Mouse (Mus musculus): ENCODE measurements around the gene Tmod4.

The Tmod4 gene

DNA sequence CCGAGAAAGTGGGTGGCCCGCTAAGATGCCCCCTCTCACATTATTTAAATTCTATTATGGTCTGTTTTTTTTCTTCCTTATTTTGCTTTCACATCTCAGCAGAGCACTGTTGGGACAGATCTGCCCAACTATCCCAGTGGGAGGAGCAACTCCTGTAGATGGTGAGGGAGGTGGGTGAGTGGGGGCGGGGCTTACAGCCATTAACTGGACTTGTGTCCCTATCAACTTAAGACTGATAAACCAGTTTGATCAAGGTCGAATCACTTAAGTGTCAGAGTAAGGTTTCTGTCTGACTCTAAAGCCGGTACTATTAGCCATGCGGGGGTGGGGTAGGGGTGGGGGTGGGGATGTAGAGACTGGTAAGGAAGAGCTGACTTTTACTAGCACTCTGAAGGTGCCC lies 10.7 kb downstream of the Tmod4 start:
- in situ Hi-C loops (cut with MboI; ENCODE audit: low pct_unique_long_range_greater_than_20kb in 1 of 2, low sequenced_read_pairs in 2 of 2, unreplicated experiment in 1 of 2), result no loop called here

- in situ Hi-C loops (cut with MboI; ENCODE audit: low pct_unique_long_range_greater_than_20kb in 1 of 2, low sequenced_read_pairs in 2 of 2, unreplicated experiment in 1 of 2), result no loop called here
Observed at GRCm38 (mm10) chr3:95135433-95136052, 11.3 kb downstream of the Tmod4 start.

GRCm38 (mm10) chr3:95136336-95136735 lies 12.1 kb downstream of the Tmod4 start:
- in situ Hi-C loops (cut with MboI; ENCODE audit: low pct_unique_long_range_greater_than_20kb in 1 of 2, low sequenced_read_pairs in 2 of 2, unreplicated experiment in 1 of 2), result no loop called here

- in situ Hi-C loops (cut with MboI; ENCODE audit: low pct_unique_long_range_greater_than_20kb in 1 of 2, low sequenced_read_pairs in 2 of 2, unreplicated experiment in 1 of 2), result no loop called here
Observed at GRCm38 (mm10) chr3:95139586-95140288, 15.5 kb downstream of the Tmod4 start.

DNA sequence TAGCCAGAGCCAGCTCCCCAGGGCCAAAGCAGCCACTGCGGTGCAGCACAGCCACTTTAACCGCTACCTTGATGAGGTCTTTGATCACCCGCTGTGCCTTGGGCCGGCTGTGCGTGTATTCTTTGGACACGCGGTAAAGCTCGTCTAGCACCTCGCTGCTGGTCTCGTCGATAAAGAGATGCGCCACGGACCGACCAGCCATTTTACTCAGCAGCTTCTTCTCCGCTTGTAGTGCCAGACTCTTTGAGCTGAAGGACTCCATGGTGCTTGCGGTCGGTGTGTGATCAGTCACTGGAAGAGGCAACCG lies 16.0 kb downstream of the Tmod4 start:
- in situ Hi-C loops (cut with MboI; ENCODE audit: low pct_unique_long_range_greater_than_20kb in 1 of 2, low sequenced_read_pairs in 2 of 2, unreplicated experiment in 1 of 2), result no loop called here

GRCm38 (mm10) chr3:95140795-95141194 lies 16.5 kb downstream of the Tmod4 start:
- in situ Hi-C loops (cut with MboI; ENCODE audit: low pct_unique_long_range_greater_than_20kb in 1 of 2, low sequenced_read_pairs in 2 of 2, unreplicated experiment in 1 of 2), result no loop called here

GRCm38 (mm10) chr3:95141474-95141873 lies 17.2 kb downstream of the Tmod4 start:
- in situ Hi-C loops (cut with MboI; ENCODE audit: low pct_unique_long_range_greater_than_20kb in 1 of 2, low sequenced_read_pairs in 2 of 2, unreplicated experiment in 1 of 2), result no loop called here

DNA sequence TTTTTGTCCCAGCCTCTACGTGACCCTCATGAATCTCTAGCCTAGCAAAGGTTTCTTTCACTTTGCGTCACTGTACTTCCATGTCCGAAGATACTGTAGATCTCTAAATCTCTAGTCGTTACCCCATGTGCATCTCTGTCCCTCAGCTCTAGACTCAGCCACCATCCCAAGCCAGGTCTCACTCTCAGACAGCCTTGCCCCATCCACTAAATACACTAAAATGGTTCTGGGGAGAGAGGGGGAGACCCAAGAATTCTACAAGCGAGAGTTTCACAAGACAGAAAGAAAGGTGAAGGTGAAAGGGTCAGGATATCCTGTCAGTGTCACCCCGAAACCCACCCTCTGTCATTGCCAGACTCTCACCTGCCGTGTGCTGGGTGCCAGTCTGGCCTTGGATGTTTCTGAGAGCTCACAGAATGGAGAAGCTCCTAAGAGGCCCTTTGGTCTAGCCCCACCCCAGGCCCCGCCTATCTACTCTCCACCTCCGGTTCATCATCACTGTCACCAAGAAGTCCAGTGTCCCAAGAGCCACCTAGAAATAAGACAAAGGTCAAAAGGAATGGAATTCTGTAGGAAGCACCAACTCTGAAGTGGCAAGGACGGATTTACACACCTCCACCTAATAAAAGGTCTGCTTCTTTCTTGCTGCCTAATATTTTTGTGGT lies 17.8 kb downstream of the Tmod4 start, which contains the start of gene Tnfaip8l2:
TSS of gene Tnfaip8l2 (minus strand) at position 409 of the 665 bp plus-strand sequence.
- in situ Hi-C loops (cut with MboI; ENCODE audit: low pct_unique_long_range_greater_than_20kb in 1 of 2, low sequenced_read_pairs in 2 of 2, unreplicated experiment in 1 of 2), result no loop called here

DNA sequence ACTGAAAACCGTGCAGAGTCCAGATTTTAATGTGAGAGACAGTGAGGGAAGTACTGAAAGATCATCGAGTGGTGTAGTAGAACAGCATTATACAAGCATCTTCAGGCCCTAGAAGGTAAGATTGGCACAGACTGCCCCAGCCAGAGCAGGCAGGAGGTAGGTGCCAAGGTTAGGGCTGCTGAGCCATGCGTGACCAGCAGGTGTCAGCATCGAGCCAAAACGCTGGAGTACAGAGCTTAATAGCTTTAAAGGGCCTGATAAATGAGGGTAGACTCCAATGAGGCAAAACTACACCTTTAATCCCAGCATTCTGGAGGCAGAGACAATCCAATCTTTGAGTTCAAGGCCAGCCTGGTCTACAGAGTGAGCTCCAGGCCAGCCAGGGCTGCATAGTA lies 18.3 kb downstream of the Tmod4 start:
- in situ Hi-C loops (cut with MboI; ENCODE audit: low pct_unique_long_range_greater_than_20kb in 1 of 2, low sequenced_read_pairs in 2 of 2, unreplicated experiment in 1 of 2), result no loop called here

- in situ Hi-C loops (cut with MboI; ENCODE audit: low pct_unique_long_range_greater_than_20kb in 1 of 2, low sequenced_read_pairs in 2 of 2, unreplicated experiment in 1 of 2), result no loop called here
Observed at GRCm38 (mm10) chr3:95147924-95148323, 23.6 kb downstream of the Tmod4 start.

- in situ Hi-C loops (cut with MboI; ENCODE audit: low pct_unique_long_range_greater_than_20kb in 1 of 2, low sequenced_read_pairs in 2 of 2, unreplicated experiment in 1 of 2), result no loop called here
Observed at GRCm38 (mm10) chr3:95153874-95154273, 29.6 kb downstream of the Tmod4 start.

- in situ Hi-C loops (cut with MboI; ENCODE audit: low pct_unique_long_range_greater_than_20kb in 1 of 2, low sequenced_read_pairs in 2 of 2, unreplicated experiment in 1 of 2), result no loop called here
Observed at GRCm38 (mm10) chr3:95159511-95159986, 35.3 kb downstream of the Tmod4 start.

GRCm38 (mm10) chr3:95159987-95160963 lies 36.0 kb downstream of the Tmod4 start, which contains the start of gene Sema6c:
Gene Sema6c, plus strand, starts transcription at chr3:95160457.
- in situ Hi-C loops (cut with MboI; ENCODE audit: low pct_unique_long_range_greater_than_20kb in 1 of 2, low sequenced_read_pairs in 2 of 2, unreplicated experiment in 1 of 2), result no loop called here

DNA sequence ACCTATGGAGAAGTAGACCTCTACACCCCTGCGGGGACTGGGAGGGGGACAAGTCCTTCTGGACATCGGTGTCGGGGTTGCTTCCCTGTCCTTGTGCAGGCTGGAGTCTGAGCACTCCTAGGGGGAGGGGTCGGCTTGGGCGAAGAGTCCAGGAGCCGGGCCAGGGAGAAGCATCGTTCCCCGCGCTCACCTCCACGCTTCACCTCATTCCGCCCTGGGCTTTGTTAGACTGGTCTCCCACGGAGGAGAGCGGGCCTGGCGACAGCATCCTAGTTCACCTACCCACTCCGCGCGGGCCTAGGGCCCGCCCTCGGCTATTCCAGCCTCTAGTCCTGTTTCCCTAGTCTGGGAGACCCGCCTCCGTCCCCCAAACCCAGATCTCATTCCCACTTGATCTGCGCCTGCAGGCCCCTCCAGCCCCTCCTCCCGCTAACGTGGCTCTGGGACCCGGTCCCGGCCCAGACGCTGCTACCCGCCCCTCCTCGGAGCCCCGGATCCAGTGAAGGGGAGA lies 36.8 kb downstream of the Tmod4 start:
- in situ Hi-C loops (cut with MboI; ENCODE audit: low pct_unique_long_range_greater_than_20kb in 1 of 2, low sequenced_read_pairs in 2 of 2, unreplicated experiment in 1 of 2), result no loop called here

DNA sequence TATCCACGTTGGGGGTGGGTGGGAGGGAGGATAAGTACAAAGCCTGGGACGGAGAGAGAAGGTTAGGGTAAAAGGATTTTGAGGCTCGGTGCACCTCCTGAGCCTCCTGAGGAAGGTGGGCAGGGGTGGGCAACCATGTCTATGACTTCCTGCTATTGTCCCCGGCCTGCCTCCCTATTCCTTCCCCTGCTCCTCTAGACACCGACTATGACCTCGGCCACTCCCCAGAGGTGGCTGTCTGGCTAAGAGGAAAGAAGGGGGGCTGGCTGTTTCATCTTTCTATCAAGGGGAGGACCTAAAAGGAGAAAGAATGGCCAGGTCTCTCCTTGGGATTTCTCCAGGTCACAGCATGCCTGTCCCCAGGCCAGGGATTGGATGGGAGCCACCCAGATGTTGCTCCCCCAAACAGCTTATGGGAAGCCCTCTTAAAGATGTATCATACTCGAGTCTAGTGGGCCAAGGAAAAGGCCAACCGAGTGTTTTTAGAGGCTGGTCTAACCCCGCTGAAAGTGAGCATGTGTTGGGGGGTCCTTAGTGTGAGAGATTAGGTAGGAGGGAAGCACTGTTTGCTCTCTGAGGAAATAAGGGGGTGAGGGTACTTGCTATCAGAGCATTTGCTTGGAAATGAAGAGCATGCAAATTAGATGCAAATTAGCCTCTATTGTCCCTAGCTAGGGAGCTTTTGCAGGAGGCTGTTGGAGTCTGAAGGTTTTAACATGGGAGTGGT lies 37.5 kb downstream of the Tmod4 start:
- in situ Hi-C loops (cut with MboI; ENCODE audit: low pct_unique_long_range_greater_than_20kb in 1 of 2, low sequenced_read_pairs in 2 of 2, unreplicated experiment in 1 of 2), result no loop called here

DNA sequence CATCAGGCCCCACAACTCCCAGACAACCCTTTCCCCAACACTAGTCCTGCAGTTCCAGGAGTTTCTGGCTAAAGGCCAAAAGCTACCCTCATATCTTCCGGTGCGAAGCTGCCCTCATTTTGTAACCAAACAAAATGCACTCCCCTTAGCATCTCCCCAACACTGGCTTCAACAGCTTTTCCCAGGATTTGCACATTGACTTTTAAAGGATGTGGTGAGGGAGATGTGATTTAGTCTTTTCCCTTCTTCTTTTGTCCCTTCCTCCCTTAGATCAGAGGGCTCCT lies 38.0 kb downstream of the Tmod4 start:
- in situ Hi-C loops (cut with MboI; ENCODE audit: low pct_unique_long_range_greater_than_20kb in 1 of 2, low sequenced_read_pairs in 2 of 2, unreplicated experiment in 1 of 2), result no loop called here

DNA sequence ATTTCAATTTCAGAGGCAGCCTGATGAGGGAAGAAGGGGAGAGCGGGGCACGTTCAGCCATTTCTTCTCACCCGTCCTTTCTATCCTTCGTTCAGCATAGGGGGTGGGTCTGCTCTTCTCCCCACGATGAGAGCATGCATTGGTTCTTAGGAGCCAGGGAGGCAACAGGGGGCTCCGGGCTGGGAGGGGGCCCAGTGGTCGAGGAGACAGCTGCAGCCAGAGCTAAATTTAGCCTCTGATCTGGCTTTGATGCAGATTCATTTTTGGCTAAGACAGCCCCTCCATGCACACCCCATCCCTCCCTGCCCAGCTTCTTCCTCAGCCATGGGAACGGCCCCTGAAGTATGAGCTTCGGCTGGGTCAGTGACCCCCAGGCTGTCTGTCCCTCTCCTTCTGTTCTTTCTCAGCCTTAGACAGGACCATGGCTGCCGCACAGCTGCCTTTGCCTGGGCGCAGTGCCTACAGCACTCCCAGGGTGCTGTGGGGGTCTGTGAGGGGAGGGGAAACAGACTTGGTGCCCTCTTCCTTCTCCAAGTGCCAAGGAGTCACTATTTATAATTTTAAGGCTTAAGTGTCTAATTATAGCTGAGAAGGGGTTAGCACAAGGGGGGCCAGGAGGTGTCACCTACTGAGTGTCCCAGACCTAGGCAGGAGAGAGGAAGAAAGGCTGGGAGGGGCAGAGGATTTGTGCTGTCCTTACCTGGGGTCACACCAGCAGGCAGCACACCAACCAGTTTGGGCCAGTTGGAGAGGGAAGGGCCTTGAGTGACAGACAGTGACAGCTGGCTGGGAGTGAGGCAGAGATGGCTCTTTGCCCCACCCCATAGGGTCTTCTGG lies 39.4 kb downstream of the Tmod4 start:
- in situ Hi-C loops (cut with MboI; ENCODE audit: low pct_unique_long_range_greater_than_20kb in 1 of 2, low sequenced_read_pairs in 2 of 2, unreplicated experiment in 1 of 2), result no loop called here

All from mouse embryonic stem cell (cell line).